Mouse (Mus musculus) cerebellum, adult 8-10 months (tissue): Measurements from ENCODE around the gene Rab21.
"Not testable (repeated sequence)": the region's sequence is repeated elsewhere in the genome, so short reads cannot be mapped to it uniquely, and the experiment has no call there.

Experiments used
- DNase-seq: peaks from one replicate; pipeline ENCODE4 v3.0.0; 2022

Gene Rab21

DNA sequence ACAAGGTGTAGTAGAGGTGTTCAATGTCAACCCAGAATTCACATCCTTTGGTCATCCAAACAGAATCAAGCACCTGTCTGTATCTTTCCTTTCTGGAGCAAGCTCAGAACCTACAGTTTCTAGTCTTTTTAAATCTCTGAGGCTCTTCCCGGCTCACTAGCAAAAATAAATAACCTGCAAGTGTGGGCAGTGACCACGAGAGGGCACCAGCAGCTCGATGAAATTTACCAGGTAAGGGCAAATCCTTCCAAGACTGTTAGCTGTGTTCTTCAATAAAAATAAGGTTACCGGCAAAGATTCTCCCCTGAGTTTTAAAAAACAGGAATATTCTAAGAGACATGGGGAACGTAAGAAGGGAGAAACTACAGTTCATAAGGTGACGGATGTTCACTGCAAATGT, 7.9 kb upstream of the Rab21 start:
- peak; percentile 73 for DNase-seq

GRCm38 (mm10) chr10:115321317-115322035, 6.1 kb upstream of the Rab21 start:
- no peak for DNase-seq

- DNase-seq = not testable (repeated sequence)
Observed at GRCm38 (mm10) chr10:115318388-115318787, 3.0 kb upstream of the Rab21 start.

- no peak for DNase-seq
Observed at GRCm38 (mm10) chr10:115316313-115316712, 919 bp upstream of the Rab21 start.

- no peak for DNase-seq
Observed at GRCm38 (mm10) chr10:115314582-115315452, 577 bp downstream of the Rab21 start.

DNA sequence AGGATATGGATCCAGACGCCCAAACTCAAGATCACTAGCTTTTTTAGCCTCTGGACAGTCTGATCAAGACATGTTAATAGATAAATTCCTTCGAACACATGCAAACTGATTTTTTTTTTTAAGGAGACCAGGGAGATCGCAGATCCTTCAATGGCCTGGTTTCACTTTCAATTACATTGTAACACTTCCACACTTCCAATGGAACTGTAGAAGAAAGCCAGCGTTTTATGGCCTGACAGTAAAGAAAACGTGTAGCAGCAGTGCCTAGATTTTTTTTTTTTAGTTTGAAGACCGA, 1.2 kb downstream of the Rab21 start:
- no peak for DNase-seq

DNA sequence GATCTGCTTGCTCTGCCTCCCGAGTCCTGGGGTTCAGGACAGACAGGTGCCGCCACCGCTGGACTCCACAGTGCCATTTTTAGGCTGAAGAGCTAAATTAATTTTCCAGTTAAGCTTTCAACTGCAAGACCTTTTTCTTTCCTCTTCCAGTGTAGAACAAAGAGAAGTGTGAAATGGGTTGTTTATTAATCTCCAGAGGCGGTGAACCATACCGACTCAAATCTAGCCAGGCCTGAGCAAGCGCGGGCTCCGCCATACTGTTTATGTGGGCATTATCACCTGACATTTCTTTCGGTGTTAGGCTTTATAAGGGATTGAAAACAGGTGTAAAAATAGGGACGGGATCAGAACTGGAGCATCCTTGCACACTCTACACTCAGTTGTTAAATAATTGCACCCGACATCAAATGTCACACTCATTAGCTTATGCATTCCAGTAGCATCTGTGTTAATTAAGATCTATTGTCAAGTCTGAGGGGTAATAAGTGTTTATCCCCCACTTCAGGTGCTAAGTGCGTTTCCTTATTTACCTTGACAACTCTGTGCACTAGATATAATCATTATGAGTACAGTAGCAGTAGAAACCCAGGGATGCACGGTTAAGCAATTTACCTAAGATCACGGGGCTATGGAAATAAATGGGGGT, 1.6 kb downstream of the Rab21 start:
- DNase-seq = no peak

DNA sequence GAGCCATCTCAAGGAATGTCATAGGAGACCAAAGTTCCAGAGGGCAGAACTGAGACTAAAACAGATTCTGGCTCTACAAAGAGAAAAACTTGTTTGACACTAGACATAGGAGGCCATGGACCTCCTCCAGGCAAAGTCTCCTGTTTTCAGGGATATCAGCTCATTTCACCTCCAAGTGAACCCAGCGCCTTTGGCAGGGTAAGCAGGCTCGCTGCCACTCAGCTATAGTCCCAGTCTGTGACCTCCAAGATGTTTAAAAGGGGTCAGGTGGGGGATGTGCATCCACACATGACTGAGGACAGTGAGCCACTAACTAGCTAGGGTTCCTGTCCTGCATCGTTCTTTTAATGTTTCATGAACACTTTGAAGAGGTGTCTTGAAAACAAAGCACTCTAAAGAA, 2.7 kb downstream of the Rab21 start:
- DNase-seq = no peak

DNA sequence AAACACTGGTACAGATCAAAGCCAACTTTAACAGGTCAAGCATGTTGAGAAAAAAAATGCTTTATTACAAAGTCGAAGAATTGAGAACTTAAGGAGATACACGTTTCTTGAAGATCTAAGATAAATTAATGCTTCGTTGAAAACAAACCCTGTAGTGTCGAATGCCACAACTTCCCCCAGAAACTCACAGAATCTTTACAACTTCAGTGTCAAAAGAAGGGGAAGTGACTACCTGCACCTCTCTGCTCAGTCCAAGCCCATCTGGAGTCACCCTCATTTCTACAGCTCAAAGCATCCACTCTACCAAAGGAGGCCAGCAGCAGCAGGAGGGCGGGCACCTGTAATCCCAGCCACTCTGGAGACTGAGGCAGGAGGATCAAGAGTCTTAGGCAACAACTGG, 3.2 kb downstream of the Rab21 start:
- DNase-seq = no peak

- no peak for DNase-seq
Observed at GRCm38 (mm10) chr10:115311263-115311965, 4.0 kb downstream of the Rab21 start.

GRCm38 (mm10) chr10:115309191-115309590, 6.2 kb downstream of the Rab21 start:
- DNase-seq = no peak

GRCm38 (mm10) chr10:115307331-115307875, 8.0 kb downstream of the Rab21 start:
- DNase-seq = no peak

DNA sequence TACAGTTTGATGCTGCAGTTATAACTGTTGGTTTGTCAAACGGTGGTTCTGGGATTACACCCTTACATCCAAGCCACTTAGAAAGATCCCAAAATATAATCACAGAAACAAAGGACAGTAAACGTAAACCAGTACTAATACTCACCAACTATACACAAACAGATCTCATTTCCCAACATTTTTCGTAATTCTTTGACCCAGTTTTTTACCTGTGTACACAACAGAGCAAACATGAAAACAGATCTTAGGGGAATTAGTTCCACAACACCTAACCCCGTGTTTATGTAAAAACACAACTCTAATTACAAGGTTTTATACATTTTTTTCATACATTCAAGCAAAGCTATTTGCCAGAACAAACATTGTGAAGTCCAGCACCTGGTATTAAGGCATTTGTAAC, 16.7 kb downstream of the Rab21 start:
- DNase-seq = no peak

DNA sequence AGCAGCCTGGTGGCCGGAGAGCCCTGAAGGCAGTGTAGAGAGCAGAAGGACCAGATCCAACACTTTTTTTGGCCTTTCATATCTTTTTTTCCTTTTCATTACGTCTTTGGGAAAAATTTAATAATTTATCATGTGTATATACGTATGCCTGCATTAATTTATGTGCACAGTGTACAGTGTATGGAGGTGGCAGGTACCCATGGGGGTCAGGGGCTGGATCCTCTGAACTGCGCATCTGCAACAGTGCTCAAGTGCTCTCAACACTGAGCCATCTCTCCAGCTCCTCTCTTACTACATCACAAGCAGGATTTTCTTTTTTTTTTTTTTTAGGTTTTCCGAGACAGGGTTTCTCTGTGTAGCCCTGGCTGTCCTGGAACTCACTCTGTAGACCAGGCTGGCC, 17.8 kb downstream of the Rab21 start:
- DNase-seq = no peak

DNA sequence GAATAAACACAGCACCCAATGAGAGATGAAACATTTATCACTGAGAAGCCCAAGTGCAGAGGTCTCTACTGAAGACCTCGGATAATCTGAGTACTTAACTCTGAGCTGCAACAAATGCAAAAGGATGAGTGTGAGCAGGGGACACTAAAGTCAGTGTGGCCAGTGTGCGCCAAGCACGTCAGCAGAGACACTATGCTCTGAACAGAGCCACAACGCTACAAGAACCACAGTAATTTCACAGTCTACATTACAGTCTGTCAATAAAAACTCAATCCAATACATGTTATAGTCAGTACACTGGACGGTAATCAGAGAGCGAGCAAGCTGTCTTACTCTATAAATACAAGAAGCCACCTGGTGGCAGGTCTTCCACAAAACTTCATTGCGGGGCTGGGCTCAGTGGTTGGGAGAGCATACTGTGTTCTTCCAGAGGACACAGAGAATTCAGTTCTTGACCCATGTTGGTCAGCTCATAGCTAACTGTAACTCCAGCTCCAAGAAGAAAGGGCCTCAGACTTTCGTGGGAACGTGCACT, 18.9 kb downstream of the Rab21 start:
- no peak for DNase-seq

GRCm38 (mm10) chr10:115295162-115295561, 20.2 kb downstream of the Rab21 start:
- no peak for DNase-seq

DNA sequence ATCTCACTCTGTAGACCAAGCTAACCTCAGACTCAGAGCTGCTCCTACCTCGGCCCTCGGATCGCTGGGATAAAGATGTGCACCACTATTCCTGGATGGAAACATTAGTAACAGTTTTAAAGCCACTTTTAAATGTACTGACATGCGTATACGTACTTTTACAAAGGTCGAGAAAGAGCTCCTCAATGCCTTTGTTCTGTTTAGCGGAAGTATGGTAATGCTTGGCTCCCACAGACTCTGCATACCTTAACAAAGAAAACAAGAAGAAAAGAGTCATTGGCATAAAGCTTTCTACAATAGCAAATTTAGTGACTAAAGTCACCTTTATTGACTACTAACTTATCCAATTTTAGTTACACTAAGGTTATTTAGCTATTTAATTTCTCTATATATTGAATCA, 20.7 kb downstream of the Rab21 start:
- no peak for DNase-seq

- DNase-seq = no peak
Observed at GRCm38 (mm10) chr10:115293946-115294345, 21.4 kb downstream of the Rab21 start.

DNA sequence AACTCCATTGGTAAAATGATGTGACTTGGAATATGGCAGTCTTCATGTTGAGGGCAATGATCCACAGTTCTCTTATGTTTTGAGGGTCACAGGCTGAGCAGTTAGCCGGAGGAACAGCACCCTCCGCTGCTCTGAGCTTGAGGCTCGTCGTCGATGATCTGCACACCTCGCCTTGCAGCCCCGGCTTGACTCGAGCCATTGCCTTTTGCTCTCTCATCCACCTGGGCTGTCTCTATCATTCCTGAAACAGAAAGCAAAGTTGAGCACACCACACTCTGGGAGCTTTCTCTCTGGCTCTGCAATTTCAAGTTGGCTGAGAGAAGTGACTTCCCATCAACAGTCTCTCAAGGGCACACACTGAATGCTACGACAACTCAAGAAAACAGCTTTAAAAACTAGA, 24.7 kb downstream of the Rab21 start:
- DNase-seq = no peak

- no peak for DNase-seq
Observed at GRCm38 (mm10) chr10:115288856-115289255, 26.5 kb downstream of the Rab21 start.

- DNase-seq = no peak
Observed at GRCm38 (mm10) chr10:115284170-115284569, 31.2 kb downstream of the Rab21 start.

- no peak for DNase-seq
Observed at GRCm38 (mm10) chr10:115281381-115281780, 34.0 kb downstream of the Rab21 start.

DNA sequence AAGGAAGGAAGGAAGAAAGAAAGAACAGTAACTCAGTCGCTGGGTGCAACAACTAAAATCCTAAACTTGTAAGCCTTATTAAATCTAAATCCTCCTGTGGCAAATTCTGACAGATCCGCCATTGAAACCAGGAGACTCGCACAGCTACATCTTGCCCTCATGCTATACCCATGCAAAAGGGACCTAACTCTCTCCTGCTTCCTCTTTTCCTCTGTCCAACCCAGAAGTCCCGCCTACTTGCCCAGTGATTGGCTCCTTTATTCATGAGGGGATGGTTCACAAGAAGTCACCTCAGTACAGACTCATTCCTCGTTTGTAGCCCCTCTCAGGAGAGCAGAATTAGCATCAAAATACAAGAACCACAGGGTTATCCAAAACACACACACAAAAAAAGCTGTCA, 43.7 kb downstream of the Rab21 start:
- DNase-seq = no peak
